Mouse (Mus musculus): ENCODE measurements around the gene Fhit. TPM values are rescaled to one million over a fixed set of nuclear protein-coding genes. Genes with fewer than 3 reads are reported as not detected.

Fhit gene
- polyA plus RNA-seq, 1 experiment from 2014 or later: 5.6 TPM

DNA sequence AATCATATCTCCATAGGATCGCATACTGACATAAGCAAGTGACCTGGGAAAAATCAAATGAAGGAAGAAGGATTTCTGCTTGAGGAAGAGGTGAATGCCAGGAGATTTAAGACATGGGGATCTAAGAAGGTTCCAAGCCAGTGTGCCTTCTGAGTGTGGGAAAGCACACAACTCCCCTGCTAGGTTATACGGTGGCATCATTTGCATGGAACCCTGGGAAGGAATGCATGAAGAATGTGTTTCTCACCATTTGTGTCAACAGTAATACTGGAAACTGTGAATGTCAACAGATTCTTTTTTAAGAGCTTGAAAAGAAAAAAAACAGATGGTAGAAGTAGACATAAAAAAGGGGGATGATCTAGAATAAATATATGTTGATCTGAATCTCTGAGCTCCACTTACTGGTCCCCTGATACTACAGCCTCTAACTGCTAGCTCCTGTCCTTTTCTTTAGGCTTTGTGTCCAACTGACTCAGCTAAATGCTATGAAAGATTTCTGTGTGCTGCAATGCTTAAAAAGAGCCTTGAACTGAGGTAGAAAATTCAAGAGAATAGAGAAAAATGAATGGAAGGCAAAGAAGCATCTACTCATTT lies 1473.1 kb downstream of the Fhit start:
- H3K4me3 ChIP-seq (ENCODE audit: low read depth, low read length): no peak overlapping the region
- no peaks in the 10 kb centered on the region for H3K36me3 ChIP-seq (ENCODE audit: control insufficient read depth, insufficient read depth, low read length)
- H3K4me2 ChIP-seq: no peak overlapping the region
- no peaks in the 10 kb centered on the region for H3K27me3 ChIP-seq (ENCODE audit: control insufficient read depth, insufficient read depth, low read length)
- no peaks in the 10 kb centered on the region for H3K9me3 ChIP-seq (replicated peaks; ENCODE audit: control insufficient read depth, low read length)
- ATAC-seq (replicated peaks; ENCODE audit: insufficient number of reproducible peaks, low FRiP score, low TSS enrichment): no peak
- no peak overlapping the region for H3K9ac ChIP-seq (ENCODE audit: low read depth, low read length)
- 75% methylated on average over 2 of the region's 2 CpGs for WGBS (ENCODE audit: insufficient replicate concordance)
- no peaks in the 10 kb centered on the region for H3K4me1 ChIP-seq (ENCODE audit: control insufficient read depth, insufficient read depth, low read length)
- no peak overlapping the region for H3K27ac ChIP-seq (ENCODE audit: low read depth, low read length)

DNA sequence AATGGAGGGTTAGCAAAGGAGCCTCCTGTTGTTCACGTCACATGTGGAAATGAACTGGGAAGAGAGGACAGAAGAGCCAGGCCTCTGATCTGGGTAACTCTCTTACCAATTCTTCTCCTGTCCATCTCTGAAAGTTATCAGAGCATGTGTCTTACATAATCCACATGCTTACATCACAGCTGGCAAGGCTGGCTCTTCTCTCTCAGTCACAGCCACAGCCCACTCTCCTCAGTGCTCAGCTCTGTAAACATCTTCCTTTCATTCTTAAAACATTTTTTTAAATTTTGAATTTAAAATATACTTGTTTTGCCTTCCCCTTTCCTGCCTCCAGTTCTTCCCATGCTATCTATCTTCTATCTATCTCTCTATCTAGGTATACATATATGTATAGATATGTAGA lies 1477.5 kb downstream of the Fhit start:
- H3K4me3 ChIP-seq (ENCODE audit: low read depth, low read length): no peak overlapping the region
- ATAC-seq (replicated peaks; ENCODE audit: insufficient number of reproducible peaks, low FRiP score, low TSS enrichment): no peak
- WGBS (ENCODE audit: insufficient replicate concordance): 52% methylated on average over 1 of the region's 1 CpGs
- H3K36me3 ChIP-seq (ENCODE audit: control insufficient read depth, insufficient read depth, low read length): no peaks in the 10 kb centered on the region
- no peaks in the 10 kb centered on the region for H3K27me3 ChIP-seq (ENCODE audit: control insufficient read depth, insufficient read depth, low read length)
- H3K27ac ChIP-seq (ENCODE audit: low read depth, low read length): no peak overlapping the region
- H3K9ac ChIP-seq (ENCODE audit: low read depth, low read length): no peak overlapping the region
- H3K4me2 ChIP-seq: no peak overlapping the region
- no peaks in the 10 kb centered on the region for H3K9me3 ChIP-seq (replicated peaks; ENCODE audit: control insufficient read depth, low read length)
- H3K4me1 ChIP-seq (ENCODE audit: control insufficient read depth, insufficient read depth, low read length): no peaks in the 10 kb centered on the region

GRCm38 (mm10) chr14:9672728-9673127 lies 1489.1 kb downstream of the Fhit start:
- no peak for ATAC-seq (replicated peaks; ENCODE audit: insufficient number of reproducible peaks, low FRiP score, low TSS enrichment)
- Histone ChIP-seq H3K4me2 (no peak overlapping the region), H3K36me3 (ENCODE audit: control insufficient read depth, insufficient read depth, low read length) (no peaks in the 10 kb centered on the region), H3K9me3 (replicated peaks; ENCODE audit: control insufficient read depth, low read length) (no peaks in the 10 kb centered on the region; the same call in 1 of the 2 replicates), H3K9ac (ENCODE audit: low read depth, low read length) (no peak overlapping the region), H3K4me1 (ENCODE audit: control insufficient read depth, insufficient read depth, low read length) (no peaks in the 10 kb centered on the region), H3K27me3 (ENCODE audit: control insufficient read depth, insufficient read depth, low read length) (no peaks in the 10 kb centered on the region), H3K27ac (ENCODE audit: low read depth, low read length) (no peak overlapping the region), H3K4me3 (ENCODE audit: low read depth, low read length) (no peak overlapping the region)
- 72% methylated on average over 1 of the region's 1 CpGs for WGBS (ENCODE audit: insufficient replicate concordance)

GRCm38 (mm10) chr14:9671776-9672175 lies 1490.1 kb downstream of the Fhit start:
- no peak overlapping the region for H3K9ac ChIP-seq (ENCODE audit: low read depth, low read length)
- no peak overlapping the region for H3K4me3 ChIP-seq (ENCODE audit: low read depth, low read length)
- no peaks in the 10 kb centered on the region; the same call in 1 of the 2 replicates for H3K9me3 ChIP-seq (replicated peaks; ENCODE audit: control insufficient read depth, low read length)
- no peaks in the 10 kb centered on the region for H3K4me1 ChIP-seq (ENCODE audit: control insufficient read depth, insufficient read depth, low read length)
- no peaks in the 10 kb centered on the region for H3K27me3 ChIP-seq (ENCODE audit: control insufficient read depth, insufficient read depth, low read length)
- no peak for ATAC-seq (replicated peaks; ENCODE audit: insufficient number of reproducible peaks, low FRiP score, low TSS enrichment)
- WGBS (ENCODE audit: insufficient replicate concordance): 65% methylated on average over 3 of the region's 3 CpGs
- H3K36me3 ChIP-seq (ENCODE audit: control insufficient read depth, insufficient read depth, low read length): no peaks in the 10 kb centered on the region
- H3K27ac ChIP-seq (ENCODE audit: low read depth, low read length): no peak overlapping the region
- no peak overlapping the region for H3K4me2 ChIP-seq

DNA sequence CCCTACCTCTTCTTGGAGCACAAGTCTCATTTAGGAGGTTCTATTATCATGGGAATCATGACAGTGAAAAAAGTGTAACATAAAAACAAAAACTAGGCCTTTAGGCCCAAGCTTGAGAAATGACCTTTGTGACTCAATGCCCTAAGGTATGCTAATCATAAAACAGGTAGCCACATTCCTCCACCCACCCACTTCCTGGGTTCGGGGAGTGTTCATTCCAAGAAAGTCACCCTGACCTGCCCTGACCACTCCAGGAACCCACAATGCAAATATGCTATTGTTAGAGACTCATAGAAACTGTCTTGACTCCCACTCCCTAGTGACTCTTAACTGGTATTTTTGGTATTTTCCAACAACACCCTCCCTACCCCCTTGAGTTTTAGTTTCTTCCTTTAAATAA lies 1492.1 kb downstream of the Fhit start:
- no peaks in the 10 kb centered on the region for H3K4me1 ChIP-seq (ENCODE audit: control insufficient read depth, insufficient read depth, low read length)
- H3K27ac ChIP-seq (ENCODE audit: low read depth, low read length): no peak overlapping the region
- H3K4me3 ChIP-seq (ENCODE audit: low read depth, low read length): no peak overlapping the region
- no peak for ATAC-seq (replicated peaks; ENCODE audit: insufficient number of reproducible peaks, low FRiP score, low TSS enrichment)
- H3K27me3 ChIP-seq (ENCODE audit: control insufficient read depth, insufficient read depth, low read length): no peaks in the 10 kb centered on the region
- H3K9ac ChIP-seq (ENCODE audit: low read depth, low read length): no peak overlapping the region
- no peak overlapping the region for H3K4me2 ChIP-seq
- no peaks in the 10 kb centered on the region for H3K36me3 ChIP-seq (ENCODE audit: control insufficient read depth, insufficient read depth, low read length)
- 74% methylated on average over 1 of the region's 1 CpGs for WGBS (ENCODE audit: insufficient replicate concordance)
- no peaks in the 10 kb centered on the region; the same call in 1 of the 2 replicates for H3K9me3 ChIP-seq (replicated peaks; ENCODE audit: control insufficient read depth, low read length)

DNA sequence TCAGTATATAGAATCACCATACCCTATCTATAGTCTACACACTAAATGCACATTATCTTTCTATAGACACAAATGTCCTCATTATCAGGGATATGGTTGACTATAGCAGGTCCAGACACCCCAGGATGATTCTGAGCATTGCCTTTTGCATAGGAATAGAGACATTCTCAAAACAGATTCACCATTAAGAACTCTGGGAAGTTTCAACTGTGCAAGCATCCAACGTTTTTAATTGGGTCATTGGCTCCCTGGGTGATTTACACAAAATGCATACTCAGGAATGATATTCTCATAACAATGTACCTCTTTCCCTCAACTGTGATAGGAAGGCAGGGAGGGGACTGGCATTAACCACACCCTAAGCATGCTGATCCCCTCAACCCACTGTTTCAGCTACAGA lies 1503.4 kb downstream of the Fhit start:
- Histone ChIP-seq H3K9ac (ENCODE audit: low read depth, low read length) (no peak overlapping the region), H3K36me3 (ENCODE audit: control insufficient read depth, insufficient read depth, low read length) (no peaks in the 10 kb centered on the region), H3K27me3 (ENCODE audit: control insufficient read depth, insufficient read depth, low read length) (no peaks in the 10 kb centered on the region), H3K27ac (ENCODE audit: low read depth, low read length) (no peak overlapping the region), H3K9me3 (replicated peaks; ENCODE audit: control insufficient read depth, low read length) (no peaks in the 10 kb centered on the region), H3K4me2 (no peak overlapping the region), H3K4me3 (ENCODE audit: low read depth, low read length) (no peak overlapping the region), H3K4me1 (ENCODE audit: control insufficient read depth, insufficient read depth, low read length) (no peaks in the 10 kb centered on the region)
- WGBS (ENCODE audit: insufficient replicate concordance): 58% methylated on average over 1 of the region's 1 CpGs
- ATAC-seq (replicated peaks; ENCODE audit: insufficient number of reproducible peaks, low FRiP score, low TSS enrichment): no peak

- Histone ChIP-seq H3K4me2 (no peak overlapping the region), H3K4me1 (ENCODE audit: control insufficient read depth, insufficient read depth, low read length) (no peaks in the 10 kb centered on the region), H3K9me3 (replicated peaks; ENCODE audit: control insufficient read depth, low read length) (no peaks in the 10 kb centered on the region), H3K27ac (ENCODE audit: low read depth, low read length) (no peak overlapping the region), H3K27me3 (ENCODE audit: control insufficient read depth, insufficient read depth, low read length) (no peaks in the 10 kb centered on the region), H3K9ac (ENCODE audit: low read depth, low read length) (no peak overlapping the region), H3K4me3 (ENCODE audit: low read depth, low read length) (no peak overlapping the region), H3K36me3 (ENCODE audit: control insufficient read depth, insufficient read depth, low read length) (no peaks in the 10 kb centered on the region)
- no peak for ATAC-seq (replicated peaks; ENCODE audit: insufficient number of reproducible peaks, low FRiP score, low TSS enrichment)
- 76% methylated on average over 1 of the region's 1 CpGs for WGBS (ENCODE audit: insufficient replicate concordance)
Observed at GRCm38 (mm10) chr14:9651417-9651816, 1510.4 kb downstream of the Fhit start.

- WGBS (ENCODE audit: insufficient replicate concordance): 92% methylated on average over 1 of the region's 1 CpGs
- Histone ChIP-seq H3K27ac (ENCODE audit: low read depth, low read length) (no peak overlapping the region), H3K4me2 (no peak overlapping the region), H3K9me3 (replicated peaks; ENCODE audit: control insufficient read depth, low read length) (no peaks in the 10 kb centered on the region), H3K4me3 (ENCODE audit: low read depth, low read length) (no peak overlapping the region), H3K36me3 (ENCODE audit: control insufficient read depth, insufficient read depth, low read length) (no peaks in the 10 kb centered on the region), H3K27me3 (ENCODE audit: control insufficient read depth, insufficient read depth, low read length) (no peaks in the 10 kb centered on the region), H3K9ac (ENCODE audit: low read depth, low read length) (no peak overlapping the region), H3K4me1 (ENCODE audit: control insufficient read depth, insufficient read depth, low read length) (no peaks in the 10 kb centered on the region)
- ATAC-seq (replicated peaks; ENCODE audit: insufficient number of reproducible peaks, low FRiP score, low TSS enrichment): no peak
Observed at GRCm38 (mm10) chr14:9648416-9648815, 1513.4 kb downstream of the Fhit start.

DNA sequence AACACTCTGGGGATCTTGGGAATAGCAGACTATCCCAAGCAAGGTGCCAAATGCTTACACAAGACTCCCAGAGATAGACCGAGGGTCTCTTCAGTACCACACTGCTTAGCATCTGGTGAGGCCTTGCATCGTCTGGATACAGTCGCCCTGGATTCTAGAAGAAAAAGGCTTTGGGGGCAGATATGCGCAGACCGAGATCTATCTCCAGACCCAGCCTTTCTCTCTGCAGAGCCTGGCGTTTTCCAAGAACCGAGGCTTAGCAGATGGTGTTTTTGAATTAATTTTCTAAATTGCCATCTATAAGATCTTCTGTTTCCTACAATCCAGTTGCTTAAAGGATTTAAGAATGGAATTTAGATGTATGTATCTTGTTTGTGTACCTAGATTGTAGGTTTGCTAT lies 1515.6 kb downstream of the Fhit start:
- no peaks in the 10 kb centered on the region for H3K9me3 ChIP-seq (replicated peaks; ENCODE audit: control insufficient read depth, low read length)

More for the DNA sequence above, 1515.6 kb downstream of the Fhit start:
- 79% methylated on average over 7 of the region's 7 CpGs for WGBS (ENCODE audit: insufficient replicate concordance)
- H3K4me3 ChIP-seq (ENCODE audit: low read depth, low read length): no peak overlapping the region
- H3K27ac ChIP-seq (ENCODE audit: low read depth, low read length): no peak overlapping the region
- no peaks in the 10 kb centered on the region for H3K27me3 ChIP-seq (ENCODE audit: control insufficient read depth, insufficient read depth, low read length)
- no peak overlapping the region for H3K4me2 ChIP-seq
- no peak for ATAC-seq (replicated peaks; ENCODE audit: insufficient number of reproducible peaks, low FRiP score, low TSS enrichment)
- no peak overlapping the region for H3K9ac ChIP-seq (ENCODE audit: low read depth, low read length)
- H3K4me1 ChIP-seq (ENCODE audit: control insufficient read depth, insufficient read depth, low read length): peaks cover 5% of the 10 kb centered on the region
- no peaks in the 10 kb centered on the region for H3K36me3 ChIP-seq (ENCODE audit: control insufficient read depth, insufficient read depth, low read length)
